Mouse (Mus musculus): Measurements from ENCODE around the gene Lmna.

DNA sequence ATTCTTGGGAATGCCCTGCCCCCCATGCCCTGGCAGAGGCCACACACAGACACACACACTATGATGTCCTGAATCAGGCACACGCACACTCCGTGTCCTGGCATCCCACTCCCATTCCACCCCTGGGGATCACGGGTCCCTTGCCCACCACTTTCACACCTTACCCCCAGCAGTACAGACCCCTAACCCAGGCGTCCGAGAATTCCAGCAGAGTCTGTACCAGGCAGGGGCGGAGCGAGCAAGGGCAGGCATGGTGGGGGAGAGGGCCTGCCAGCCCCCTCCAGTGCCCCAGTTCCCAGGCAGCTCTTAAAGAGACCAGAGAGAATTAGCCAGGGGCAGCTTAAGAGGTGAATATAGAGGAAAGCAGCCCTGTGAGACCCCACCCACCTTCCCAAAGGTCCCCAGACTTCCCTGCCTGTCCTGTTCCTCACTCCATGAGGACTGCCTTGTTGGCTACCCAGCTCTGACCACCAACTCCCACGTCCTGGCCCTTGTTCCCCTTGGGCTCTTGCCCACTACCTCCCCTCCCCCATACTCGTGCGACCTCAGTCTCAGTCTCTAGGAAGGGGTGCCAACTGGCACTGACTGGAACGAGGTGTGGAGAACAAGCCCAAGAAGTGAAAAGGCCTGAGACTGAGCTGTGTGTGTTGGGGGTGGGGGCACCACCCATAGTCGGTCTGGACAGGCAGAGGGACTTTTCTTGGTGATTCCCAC lies 48.6 kb downstream of the Lmna start, which contains the start of gene Sema4a:
- TF ChIP-seq CTCF (IDR thresholded peaks at IDR 0.05; ENCODE audit: low read depth, low read length): no peak
- TF ChIP-seq POLR2A (IDR thresholded peaks at IDR 0.05; ENCODE audit: extremely low read depth, insufficient read depth, low read length): no peak

Measured in liver, adult 2 months (tissue).